Mouse (Mus musculus) forelimb bud, embryonic 11.5 days (tissue): ENCODE measurements around the gene Ap5z1.

Experiments
- DNase-seq: peaks from one replicate; pipeline ENCODE4 v3.0.0-alpha.2; 2012; ENCODE audit warnings: low read depth, low spot score

Gene Ap5z1

GRCm38 (mm10) chr5:142518973-142519372 lies 55.2 kb downstream of the Ap5z1 start:
- no peak for DNase-seq

GRCm38 (mm10) chr5:142520360-142520759 lies 56.6 kb downstream of the Ap5z1 start:
- no peak for DNase-seq

GRCm38 (mm10) chr5:142521195-142521866 lies 57.6 kb downstream of the Ap5z1 start:
- no peak for DNase-seq

- DNase-seq: no peak
These were observed 61.1 kb downstream of the Ap5z1 start for GRCm38 (mm10) chr5:142524711-142525464.
